Mouse (Mus musculus) MEL (cell line): Measurements from ENCODE around the gene Btbd1. TPM values are rescaled to one million over a fixed set of nuclear protein-coding genes. Genes with fewer than 3 reads are reported as not detected.

Experiments
- DNase-seq: peaks from one replicate; pipeline ENCODE4 v3.0.0; 2011; ENCODE audit warnings: low read depth, low spot score
- H3K27ac ChIP-seq: 2 replicates; pipeline ENCODE4 v1.5.1; 2012; ENCODE audit warnings: low read depth, mild to moderate bottlenecking, control low read depth, low read length, moderate library complexity; ENCODE audit not compliant: control insufficient read depth
- H3K27me3 ChIP-seq, 2 experiments: fragments of 150-350 bp in 1 of 2; sonication (generic) in 1 of 2; 2 replicates each; pipeline ENCODE4 v1.6.1; 2012; ENCODE audit warnings: low read length in 2 of 2, mild to moderate bottlenecking in 2 of 2, improper control_type of control experiment in 1 of 2, moderate library complexity in 1 of 2; ENCODE audit not compliant: insufficient read depth in 2 of 2, control insufficient read depth in 1 of 2
- H3K36me3 ChIP-seq, 2 experiments: 2 replicates each; pipeline ENCODE4 v1.6.1; 2012 to 2014; ENCODE audit warnings: low read length in 2 of 2, improper control_type of control experiment in 1 of 2, inconsistent platforms in 1 of 2, mild to moderate bottlenecking in 1 of 2; ENCODE audit not compliant: insufficient read depth in 2 of 2, control insufficient read depth in 1 of 2
- H3K4me1 ChIP-seq, 2 experiments: fragments of 150-350 bp in 1 of 2; sonication (generic) in 1 of 2; 2 replicates each; pipeline ENCODE4 v1.6.1; 2012; ENCODE audit warnings: low read length in 2 of 2, improper control_type of control experiment in 1 of 2, mild to moderate bottlenecking in 1 of 2; ENCODE audit not compliant: insufficient read depth in 2 of 2, control insufficient read depth in 1 of 2
- H3K4me3 ChIP-seq, 2 experiments: fragments of 150-350 bp in 1 of 2; sonication (generic) in 1 of 2; 2 replicates each; pipeline ENCODE4 v1.5.1; 2012; ENCODE audit warnings: low read depth in 2 of 2, low read length in 2 of 2, mild to moderate bottlenecking in 2 of 2, moderate library complexity in 2 of 2, control low read depth in 1 of 2, improper control_type of control experiment in 1 of 2; ENCODE audit not compliant: control insufficient read depth in 1 of 2, insufficient read depth in 1 of 2
- H3K79me2 ChIP-seq: 2 replicates; pipeline ENCODE4 v1.6.1; 2012; ENCODE audit warnings: mild to moderate bottlenecking, low read length, moderate library complexity; ENCODE audit not compliant: control insufficient read depth, poor library complexity, insufficient read depth
- H3K9ac ChIP-seq: 2 replicates; pipeline ENCODE4 v1.6.1; 2012; ENCODE audit warnings: low read depth, mild to moderate bottlenecking, control low read depth, low read length, moderate library complexity; ENCODE audit not compliant: control insufficient read depth, poor library complexity, severe bottlenecking
- H3K9me3 ChIP-seq: fragments of 150-350 bp; sonication (generic); replicated peaks from 2 replicates; pipeline ENCODE4 v1.6.1; 2012; ENCODE audit warnings: mild to moderate bottlenecking, low read length, improper control_type of control experiment, moderate library complexity; ENCODE audit not compliant: insufficient read depth
- CHD1 ChIP-seq: IDR thresholded peaks from 2 replicates; pipeline ENCODE4 v1.6.1; 2012; ENCODE audit warnings: low read depth, mild to moderate bottlenecking, inconsistent platforms, low read length, improper control_type of control experiment
- CHD2 ChIP-seq: IDR thresholded peaks from 2 replicates; pipeline ENCODE4 v1.6.1; 2011; ENCODE audit warnings: low read length, improper control_type of control experiment
- ELF1 ChIP-seq: IDR thresholded peaks from 2 replicates; pipeline ENCODE4 v1.6.1; 2014; ENCODE audit warnings: low read depth, mild to moderate bottlenecking, inconsistent platforms, low read length, improper control_type of control experiment, moderate library complexity
- EP300 ChIP-seq, 2 experiments: IDR thresholded peaks; 2 replicates each; pipeline ENCODE4 v1.6.1; 2011; ENCODE audit warnings: improper control_type of control experiment in 2 of 2, low read length in 2 of 2, low read depth in 1 of 2, mild to moderate bottlenecking in 1 of 2
- GABPA ChIP-seq: IDR thresholded peaks from 2 replicates; pipeline ENCODE4 v1.6.1; 2012; ENCODE audit warnings: low read depth, mild to moderate bottlenecking, inconsistent platforms, low read length, improper control_type of control experiment, moderate library complexity
- GATA1 ChIP-seq: IDR thresholded peaks from 2 replicates; pipeline ENCODE4 v1.6.1; 2011; ENCODE audit warnings: low read depth, low read length, improper control_type of control experiment
- HCFC1 ChIP-seq: IDR thresholded peaks from 2 replicates; pipeline ENCODE4 v1.6.1; 2012; ENCODE audit warnings: low read depth, mild to moderate bottlenecking, inconsistent platforms, low read length, improper control_type of control experiment, moderate library complexity
- JUND ChIP-seq: IDR thresholded peaks from 2 replicates; pipeline ENCODE4 v1.6.1; 2011; ENCODE audit warnings: low read depth, mild to moderate bottlenecking, improper control_type of control experiment, low read length
- KAT2A ChIP-seq: conservative IDR thresholded peaks from 2 replicates; pipeline ENCODE4 v1.6.1; 2012; ENCODE audit warnings: low read depth, low read length, improper control_type of control experiment, inconsistent platforms
- MAFK ChIP-seq: IDR thresholded peaks from 2 replicates; pipeline ENCODE4 v1.6.1; 2011; ENCODE audit warnings: low read depth, mild to moderate bottlenecking, low read length, improper control_type of control experiment, borderline replicate concordance
- MAZ ChIP-seq: IDR thresholded peaks from 2 replicates; pipeline ENCODE4 v1.6.1; 2012; ENCODE audit warnings: low read depth, mild to moderate bottlenecking, inconsistent platforms, low read length, improper control_type of control experiment
- MEF2A ChIP-seq: IDR thresholded peaks from 2 replicates; pipeline ENCODE4 v1.6.1; 2014; ENCODE audit warnings: low read depth, mild to moderate bottlenecking, inconsistent platforms, low read length, improper control_type of control experiment; ENCODE audit not compliant: poor library complexity, insufficient replicate concordance, severe bottlenecking; ENCODE audit errors: extremely low read depth
- MXI1 ChIP-seq: IDR thresholded peaks from 2 replicates; pipeline ENCODE4 v1.6.1; 2011; ENCODE audit warnings: mild to moderate bottlenecking, low read depth, low read length, improper control_type of control experiment
- MYB ChIP-seq: IDR thresholded peaks from 2 replicates; pipeline ENCODE4 v1.6.1; 2011; ENCODE audit warnings: mild to moderate bottlenecking, low read depth, low read length, improper control_type of control experiment
- MYC ChIP-seq: IDR thresholded peaks from 2 replicates; pipeline ENCODE4 v1.6.1; 2011; ENCODE audit warnings: low read depth, mild to moderate bottlenecking, low read length, improper control_type of control experiment, moderate library complexity
- NELFE ChIP-seq: IDR thresholded peaks from 2 replicates; pipeline ENCODE4 v1.6.1; 2011; ENCODE audit warnings: low read depth, low read length, improper control_type of control experiment
- NRF1 ChIP-seq: IDR thresholded peaks from 2 replicates; pipeline ENCODE4 v1.6.1; 2014; ENCODE audit warnings: low read depth, mild to moderate bottlenecking, inconsistent platforms, low read length, improper control_type of control experiment, moderate library complexity; ENCODE audit not compliant: poor library complexity, insufficient read depth, severe bottlenecking
- POLR2A ChIP-seq, 2 experiments: IDR thresholded peaks; 2 replicates each; pipeline ENCODE4 v1.6.1; 2011 to 2012; ENCODE audit warnings: low read length in 2 of 2, mild to moderate bottlenecking in 2 of 2, control low read depth in 1 of 2, improper control_type of control experiment in 1 of 2, low read depth in 1 of 2, moderate library complexity in 1 of 2; ENCODE audit not compliant: control insufficient read depth in 1 of 2, insufficient read depth in 1 of 2, poor library complexity in 1 of 2
- POLR2AphosphoS2 ChIP-seq: IDR thresholded peaks from 2 replicates; pipeline ENCODE4 v1.6.1; 2011; ENCODE audit warnings: low read length, improper control_type of control experiment
- RAD21 ChIP-seq: IDR thresholded peaks from 2 replicates; pipeline ENCODE4 v1.6.1; 2011; ENCODE audit warnings: mild to moderate bottlenecking, low read depth, low read length, improper control_type of control experiment
- RCOR1 ChIP-seq: IDR thresholded peaks from 2 replicates; pipeline ENCODE4 v1.6.1; 2012; ENCODE audit warnings: low read depth, mild to moderate bottlenecking, inconsistent platforms, low read length, improper control_type of control experiment
- SIN3A ChIP-seq: IDR thresholded peaks from 2 replicates; pipeline ENCODE4 v1.6.1; 2012; ENCODE audit warnings: low read length, improper control_type of control experiment, inconsistent platforms
- SMC3 ChIP-seq: IDR thresholded peaks from 2 replicates; pipeline ENCODE4 v1.6.1; 2011; ENCODE audit warnings: low read depth, low read length, improper control_type of control experiment
- TAL1 ChIP-seq: IDR thresholded peaks from 2 replicates; pipeline ENCODE4 v1.6.1; 2012; ENCODE audit warnings: mild to moderate bottlenecking, inconsistent platforms, low read length, moderate library complexity, mixed read lengths
- TBP ChIP-seq: IDR thresholded peaks from 2 replicates; pipeline ENCODE4 v1.8.0; 2011; ENCODE audit warnings: low read depth, low read length, improper control_type of control experiment
- ZC3H11A ChIP-seq: IDR thresholded peaks from 2 replicates; pipeline ENCODE4 v1.6.1; 2012; ENCODE audit warnings: low read depth, mild to moderate bottlenecking, inconsistent platforms, low read length, improper control_type of control experiment
- ZMIZ1 ChIP-seq: IDR thresholded peaks from 2 replicates; pipeline ENCODE4 v1.6.1; 2012; ENCODE audit warnings: low read depth, mild to moderate bottlenecking, inconsistent platforms, low read length, improper control_type of control experiment, moderate library complexity
- polyA plus RNA-seq, 2 experiments: library from polyadenylated mRNA; stranded (reverse) in 1 of 2; unstranded in 1 of 2; fragments of >175 nt in 1 of 2; fragments of >200 nt in 1 of 2; gene quantifications; 2 replicates each; pipeline versions ENCODE4 v1.2.1 to v1.2.4; 2012; ENCODE audit warnings: low replicate concordance in 2 of 2, low read depth in 1 of 2; ENCODE audit not compliant: insufficient read length in 2 of 2, insufficient read depth in 1 of 2, missing spikeins in 1 of 2
- total RNA-seq: library from RNA; depleted of rRNA; stranded (reverse); fragments of 300-350 nt; gene quantifications from 2 replicates; pipeline ENCODE4 v1.2.3, GENCODE M21; 2012

Btbd1 gene
- total and polyA plus RNA-seq, 3 experiments = 31.0 to 62.0 TPM; not detected in 1

GRCm38 (mm10) chr7:81873807-81874206 is 44.6 kb upstream of the Btbd1 start:
- no peaks in the 10 kb centered on the region for H3K79me2 ChIP-seq
- peaks cover 6 to 15% of the 10 kb centered on the region in 2 experiments for H3K4me1 ChIP-seq
- H3K4me3 ChIP-seq = peak overlapping the region; percentile 41 to 47; a peak in 3 of 4 replicates
- TF ChIP-seq MXI1 (no peak), KAT2A (no peak), RAD21 (no peak), CHD1 (no peak), MAZ (no peak), HCFC1 (no peak), CHD2 (no peak), NRF1 (no peak), MAFK (no peak), POLR2AphosphoS2 (no peak), SMC3 (no peak), TBP (no peak), EP300 (IDR thresholded peaks at IDR 0.05; ENCODE audit: low read depth in 1 of 2, low read length in 2 of 2) (no peak; a peak in 2 of 4 replicates)
- H3K9me3 ChIP-seq = no peaks in the 10 kb centered on the region
- peak; percentile 12 for DNase-seq
- H3K27ac ChIP-seq = peak overlapping the region; percentile 43; the same call in 1 of the 2 replicates
- peaks cover 0 to 8% of the 10 kb centered on the region in 2 experiments; a peak in 2 of 4 replicates for H3K36me3 ChIP-seq
- H3K9ac ChIP-seq = peak overlapping the region; percentile 49
- H3K27me3 ChIP-seq = no peaks in the 10 kb centered on the region

- Histone ChIP-seq H3K4me1 (peaks cover 6 to 15% of the 10 kb centered on the region in 2 experiments), H3K79me2 (no peaks in the 10 kb centered on the region), H3K27me3 (no peaks in the 10 kb centered on the region)
- no peak for DNase-seq
- TF ChIP-seq RAD21 (no peak), GATA1 (no peak)
- TF ChIP-seq, all 39 proteins: peak for 0
- Histone ChIP-seq H3K9me3 (no peaks in the 10 kb centered on the region), H3K27ac (no peak overlapping the region), H3K9ac (no peak overlapping the region), H3K36me3 (peaks cover 0 to 8% of the 10 kb centered on the region in 2 experiments; a peak in 2 of 4 replicates), H3K4me3 (no peak overlapping the region)
Observed at GRCm38 (mm10) chr7:81872493-81873013, 43.3 kb upstream of the Btbd1 start.

- no peaks in the 10 kb centered on the region for H3K79me2 ChIP-seq
- no peak overlapping the region for H3K9ac ChIP-seq
- TF ChIP-seq TBP (no peak), MEF2A (no peak), JUND (no peak), RCOR1 (no peak), NELFE (no peak), GABPA (no peak), RAD21 (peak; percentile 53), ZC3H11A (peak; percentile 59), SIN3A (no peak), MYC (no peak), TAL1 (no peak), ELF1 (no peak), POLR2A (IDR thresholded peaks at IDR 0.05; ENCODE audit: control insufficient read depth in 1 of 2, insufficient read depth in 1 of 2, low read depth in 1 of 2, low read length in 2 of 2, poor library complexity in 1 of 2) (no peak), NRF1 (no peak), ZMIZ1 (no peak), SMC3 (peak; percentile 78), MYB (no peak), CHD2 (no peak)
Observed at GRCm38 (mm10) chr7:81868158-81868557, 38.9 kb upstream of the Btbd1 start.

More at GRCm38 (mm10) chr7:81868158-81868557, 38.9 kb upstream of the Btbd1 start:
- Histone ChIP-seq H3K4me1 (0 out of 4 replicates have a peak, but pooled peaks cover 0 to 6% of the 10 kb centered on the region in 2 experiments), H3K27me3 (no peaks in the 10 kb centered on the region), H3K4me3 (no peak overlapping the region), H3K36me3 (no peaks in the 10 kb centered on the region), H3K9me3 (no peaks in the 10 kb centered on the region), H3K27ac (no peak overlapping the region)
- DNase-seq = peak; percentile 64
